Mouse (Mus musculus) skeletal muscle tissue, adult 2 months (tissue): ENCODE data around the gene Phlda2.
"Not testable (repeated sequence)": the region's sequence is repeated elsewhere in the genome, so short reads cannot be mapped to it uniquely, and the experiment has no call there.

ENCODE experiments used
- DNase-seq: peaks from one replicate; pipeline ENCODE4 v3.0.0-alpha.2; 2012; ENCODE audit warnings: low read depth, low spot score

Phlda2 gene

GRCm38 (mm10) chr7:143502418-143503200, at the start of gene Phlda2:
Phlda2 (minus strand) TSS chr7:143503150.
- DNase-seq, result no peak

- DNase-seq, result no peak
Measured at GRCm38 (mm10) chr7:143549588-143550220, 46.8 kb upstream of the Phlda2 start.

GRCm38 (mm10) chr7:143548976-143549457, 46.1 kb upstream of the Phlda2 start, which contains the start of gene Nap1l4:
Nap1l4 (minus strand) TSS chr7:143549106.
- peak; percentile 99 for DNase-seq

GRCm38 (mm10) chr7:143548231-143548961, 45.4 kb upstream of the Phlda2 start:
- DNase-seq, result peak; percentile 43

- DNase-seq, result no peak
Measured at GRCm38 (mm10) chr7:143546554-143546953, 43.6 kb upstream of the Phlda2 start.

GRCm38 (mm10) chr7:143544368-143544767, 41.4 kb upstream of the Phlda2 start:
- no peak for DNase-seq

GRCm38 (mm10) chr7:143538671-143539070, 35.7 kb upstream of the Phlda2 start:
- DNase-seq, result no peak

- not testable (repeated sequence) for DNase-seq
Measured at GRCm38 (mm10) chr7:143538229-143538628, 35.3 kb upstream of the Phlda2 start.

- DNase-seq, result no peak
Measured at GRCm38 (mm10) chr7:143536251-143536650, 33.3 kb upstream of the Phlda2 start.

GRCm38 (mm10) chr7:143533284-143533683, 30.3 kb upstream of the Phlda2 start:
- no peak for DNase-seq

- peak; percentile 80 for DNase-seq
Measured at GRCm38 (mm10) chr7:143532410-143532809, 29.5 kb upstream of the Phlda2 start.

GRCm38 (mm10) chr7:143519333-143519732, 16.4 kb upstream of the Phlda2 start:
- no peak for DNase-seq

- DNase-seq, result no peak
Measured at GRCm38 (mm10) chr7:143514416-143514768, 11.4 kb upstream of the Phlda2 start.

- no peak for DNase-seq
Measured at GRCm38 (mm10) chr7:143513763-143514415, 10.9 kb upstream of the Phlda2 start.

GRCm38 (mm10) chr7:143511335-143511712, 8.4 kb upstream of the Phlda2 start:
- no peak for DNase-seq

GRCm38 (mm10) chr7:143510593-143511334, 7.8 kb upstream of the Phlda2 start:
- no peak for DNase-seq

- no peak for DNase-seq
Measured at GRCm38 (mm10) chr7:143509566-143509965, 6.6 kb upstream of the Phlda2 start.

GRCm38 (mm10) chr7:143506675-143507074, 3.7 kb upstream of the Phlda2 start:
- peak; percentile 33 for DNase-seq

- DNase-seq, result no peak
Measured at GRCm38 (mm10) chr7:143506271-143506670, 3.3 kb upstream of the Phlda2 start.

- peak; percentile 27 for DNase-seq
Measured at GRCm38 (mm10) chr7:143505823-143506222, 2.9 kb upstream of the Phlda2 start.

- DNase-seq, result no peak
Measured at GRCm38 (mm10) chr7:143505411-143505810, 2.5 kb upstream of the Phlda2 start.
